Mouse (Mus musculus): ENCODE results near the gene Dbh. TPM values are rescaled to one million over a fixed set of nuclear protein-coding genes. Genes with fewer than 3 reads are reported as not detected.

Gene Dbh
- polyA plus RNA-seq, 1 experiment from 2014 or later = 0.88 TPM

- H3K36me3 ChIP-seq = no peaks in the 10 kb centered on the region
- no peaks in the 10 kb centered on the region for H3K9me3 ChIP-seq
- peaks cover 82% of the 10 kb centered on the region for H3K27me3 ChIP-seq (replicated peaks)
- WGBS = 63% methylated on average over 3 of the region's 3 CpGs
- no peak for ATAC-seq (ENCODE audit: extremely low read depth, insufficient number of reproducible peaks, low FRiP score, low TSS enrichment)
- no peak overlapping the region for H3K27ac ChIP-seq (replicated peaks)
- H3K4me3 ChIP-seq = no peak overlapping the region
- no peaks in the 10 kb centered on the region for H3K4me1 ChIP-seq
- no peak overlapping the region for H3K9ac ChIP-seq
- H3K4me2 ChIP-seq = no peak overlapping the region
These were observed 28.7 kb upstream of the Dbh start for GRCm38 (mm10) chr2:27136336-27136735.

GRCm38 (mm10) chr2:27136789-27137188 is 28.2 kb upstream of the Dbh start:
- WGBS = 70% methylated on average over 1 of the region's 1 CpGs
- H3K9me3 ChIP-seq = no peaks in the 10 kb centered on the region

GRCm38 (mm10) chr2:27138356-27138755 is 26.7 kb upstream of the Dbh start:
- Histone ChIP-seq H3K27me3 (replicated peaks) (peaks cover 90% of the 10 kb centered on the region), H3K4me2 (no peak overlapping the region), H3K27ac (replicated peaks) (no peak overlapping the region), H3K36me3 (no peaks in the 10 kb centered on the region), H3K9ac (no peak overlapping the region), H3K4me1 (peaks cover 9% of the 10 kb centered on the region), H3K4me3 (no peak overlapping the region), H3K9me3 (no peaks in the 10 kb centered on the region)
- ATAC-seq (ENCODE audit: extremely low read depth, insufficient number of reproducible peaks, low FRiP score, low TSS enrichment) = no peak
- 48% methylated on average over 4 of the region's 4 CpGs for WGBS

More at GRCm38 (mm10) chr2:27136789-27137188, 28.2 kb upstream of the Dbh start:
- Histone ChIP-seq H3K9ac (no peak overlapping the region), H3K36me3 (no peaks in the 10 kb centered on the region), H3K4me1 (peaks cover 2% of the 10 kb centered on the region), H3K27me3 (replicated peaks) (peaks cover 87% of the 10 kb centered on the region), H3K4me2 (no peak overlapping the region), H3K4me3 (no peak overlapping the region), H3K27ac (replicated peaks) (no peak overlapping the region)
- ATAC-seq (ENCODE audit: extremely low read depth, insufficient number of reproducible peaks, low FRiP score, low TSS enrichment) = no peak

DNA sequence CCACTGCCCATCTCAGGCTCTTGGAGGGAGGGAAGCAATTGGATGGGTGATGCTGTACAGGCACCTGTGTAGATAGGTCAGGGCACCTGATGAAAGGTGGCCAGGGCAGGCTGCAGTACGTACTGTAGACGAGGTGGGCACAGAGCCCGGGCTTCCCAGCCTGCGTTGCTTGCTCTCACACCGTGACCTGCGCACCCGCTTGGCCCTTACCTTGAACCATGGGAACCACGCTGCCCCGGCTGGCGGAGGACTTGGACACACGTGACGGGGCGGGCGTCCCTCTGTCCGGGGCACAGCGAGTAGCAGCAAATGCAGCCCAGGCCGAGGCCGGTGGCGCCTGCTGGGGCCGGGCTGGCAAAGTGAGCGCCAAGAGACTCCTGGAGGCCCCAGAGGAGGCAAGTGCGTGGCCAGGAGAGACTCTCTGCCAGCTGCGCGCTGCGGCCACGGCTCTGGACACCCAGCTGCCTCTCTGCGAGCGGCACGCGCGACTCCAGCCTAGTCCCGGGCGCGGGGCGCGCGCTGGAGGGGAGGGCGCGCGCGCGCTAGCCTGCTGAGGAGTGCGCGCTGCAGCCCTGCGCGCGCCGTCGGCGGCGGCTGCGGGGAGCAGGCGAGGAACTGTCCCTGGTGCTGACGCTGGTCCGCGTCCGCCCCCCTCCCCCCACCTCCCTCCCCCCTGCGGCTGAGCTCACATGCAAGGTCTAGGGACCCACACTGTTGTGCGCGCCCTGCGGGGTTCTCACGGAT is 22.9 kb upstream of the Dbh start, which contains the start of gene Fam163b:
Fam163b (minus strand) TSS at position 542 of the 744 bp plus-strand sequence.
- H3K27ac ChIP-seq (replicated peaks) = no peak within 1 kb of the TSS
- peaks cover 9% of the 10 kb centered on the region for H3K4me1 ChIP-seq
- peak; percentile 28; the same call in 1 of the 2 replicates for ATAC-seq (ENCODE audit: extremely low read depth, insufficient number of reproducible peaks, low FRiP score, low TSS enrichment)
- peak within 1 kb of the TSS; percentile 57 for H3K4me3 ChIP-seq
- H3K9ac ChIP-seq = peak within 1 kb of the TSS; percentile 73
- peak within 1 kb of the TSS; percentile 93 for H3K4me2 ChIP-seq
- H3K9me3 ChIP-seq = no peaks in the 10 kb centered on the region
- no peaks in the 10 kb centered on the region for H3K36me3 ChIP-seq
- peaks cover 95% of the 10 kb centered on the region for H3K27me3 ChIP-seq (replicated peaks)
- WGBS = under 1% methylated on average over 60 of the region's 62 CpGs

GRCm38 (mm10) chr2:27144957-27145356 is 20.1 kb upstream of the Dbh start:
- Histone ChIP-seq H3K27ac (replicated peaks) (no peak overlapping the region), H3K4me1 (peaks cover 17% of the 10 kb centered on the region), H3K4me2 (no peak overlapping the region), H3K9me3 (no peaks in the 10 kb centered on the region), H3K9ac (no peak overlapping the region), H3K27me3 (replicated peaks) (peaks cover 86% of the 10 kb centered on the region), H3K36me3 (no peaks in the 10 kb centered on the region), H3K4me3 (no peak overlapping the region)
- ATAC-seq (ENCODE audit: extremely low read depth, insufficient number of reproducible peaks, low FRiP score, low TSS enrichment) = no peak
- WGBS = 35% methylated on average over 2 of the region's 2 CpGs

GRCm38 (mm10) chr2:27146840-27147239 is 18.2 kb upstream of the Dbh start:
- Histone ChIP-seq H3K9ac (no peak overlapping the region), H3K4me3 (no peak overlapping the region), H3K36me3 (no peaks in the 10 kb centered on the region), H3K27ac (replicated peaks) (no peak overlapping the region), H3K4me2 (no peak overlapping the region), H3K4me1 (peaks cover 15% of the 10 kb centered on the region), H3K9me3 (no peaks in the 10 kb centered on the region), H3K27me3 (replicated peaks) (peaks cover 82% of the 10 kb centered on the region)
- no peak for ATAC-seq (ENCODE audit: extremely low read depth, insufficient number of reproducible peaks, low FRiP score, low TSS enrichment)
- 82% methylated on average over 6 of the region's 6 CpGs for WGBS

DNA sequence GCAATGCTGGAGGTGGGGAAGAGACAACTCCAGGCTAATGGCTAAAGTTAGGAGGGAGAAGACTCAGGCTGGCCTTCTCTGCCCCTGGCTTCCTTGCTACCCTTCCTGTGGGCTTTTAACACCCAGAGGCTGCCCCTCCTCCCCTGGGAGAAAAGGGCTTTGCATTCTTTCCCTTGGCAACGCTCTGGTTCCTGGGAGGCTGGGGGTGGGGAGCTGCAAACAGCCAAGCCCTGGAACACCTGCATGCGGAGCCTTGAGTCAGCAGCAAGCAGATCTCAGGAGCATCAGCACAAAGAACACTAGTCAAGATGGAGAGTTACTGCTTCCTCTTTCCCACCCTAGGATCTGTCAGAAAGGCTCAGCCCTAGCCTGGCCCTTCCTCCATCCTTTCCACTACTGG is 15.6 kb upstream of the Dbh start:
- Histone ChIP-seq H3K9ac (no peak overlapping the region), H3K27ac (replicated peaks) (no peak overlapping the region), H3K4me3 (no peak overlapping the region), H3K27me3 (replicated peaks) (peaks cover 71% of the 10 kb centered on the region), H3K4me2 (no peak overlapping the region), H3K9me3 (no peaks in the 10 kb centered on the region), H3K36me3 (no peaks in the 10 kb centered on the region), H3K4me1 (peaks cover 8% of the 10 kb centered on the region; the same call in 1 of the 2 replicates)
- 13% methylated on average over 2 of the region's 2 CpGs for WGBS
- no peak for ATAC-seq (ENCODE audit: extremely low read depth, insufficient number of reproducible peaks, low FRiP score, low TSS enrichment)

DNA sequence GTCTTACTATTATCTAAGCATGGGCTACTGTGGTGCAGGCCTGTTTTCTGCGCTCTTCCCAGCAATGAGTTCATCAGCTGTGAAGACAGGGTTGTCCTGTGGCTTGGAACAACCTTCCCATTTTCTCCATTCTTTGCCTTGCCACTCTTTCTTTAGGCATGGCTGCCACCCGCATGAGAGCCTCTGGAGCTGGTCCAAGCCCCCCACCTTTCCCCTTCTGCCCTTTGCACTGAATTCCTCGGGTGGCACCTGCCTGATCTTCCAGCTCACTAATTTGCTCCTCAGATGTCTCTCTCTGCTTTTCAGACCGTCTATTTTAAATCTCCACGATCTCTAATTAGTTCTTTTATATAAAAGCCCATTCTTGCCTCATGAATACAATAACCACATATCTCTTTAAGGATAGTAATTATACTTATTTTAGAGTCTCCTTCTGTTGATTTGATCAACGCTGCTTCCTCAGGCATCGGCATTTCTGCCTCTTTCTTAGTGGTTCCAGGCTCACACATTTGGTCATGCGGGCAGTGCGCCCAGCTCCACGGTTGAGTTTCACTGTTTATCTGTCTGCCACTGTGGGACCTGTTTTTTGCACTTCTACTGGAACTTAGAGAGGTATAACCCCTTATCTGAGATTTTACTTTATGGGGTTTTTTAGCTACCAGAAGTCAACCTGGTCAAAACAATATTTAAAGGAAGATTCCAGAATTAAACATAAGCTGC is 10.4 kb upstream of the Dbh start:
- no peak for ATAC-seq (ENCODE audit: extremely low read depth, insufficient number of reproducible peaks, low FRiP score, low TSS enrichment)

GRCm38 (mm10) chr2:27156596-27156995 is 8.4 kb upstream of the Dbh start:
- Histone ChIP-seq H3K4me2 (no peak overlapping the region), H3K9me3 (no peaks in the 10 kb centered on the region), H3K27ac (replicated peaks) (no peak overlapping the region), H3K36me3 (no peaks in the 10 kb centered on the region), H3K4me1 (no peaks in the 10 kb centered on the region), H3K9ac (no peak overlapping the region), H3K27me3 (replicated peaks) (peaks cover 18% of the 10 kb centered on the region), H3K4me3 (no peak overlapping the region)
- 70% methylated on average over 6 of the region's 6 CpGs for WGBS
- no peak for ATAC-seq (ENCODE audit: extremely low read depth, insufficient number of reproducible peaks, low FRiP score, low TSS enrichment)

More for the DNA sequence above, 10.4 kb upstream of the Dbh start:
- Histone ChIP-seq H3K27ac (replicated peaks) (no peak overlapping the region), H3K4me3 (no peak overlapping the region), H3K9ac (no peak overlapping the region), H3K36me3 (no peaks in the 10 kb centered on the region), H3K4me1 (peaks cover under 1% of the 10 kb centered on the region; the same call in 1 of the 2 replicates), H3K9me3 (no peaks in the 10 kb centered on the region), H3K4me2 (no peak overlapping the region), H3K27me3 (replicated peaks) (peaks cover 34% of the 10 kb centered on the region)
- WGBS = 78% methylated on average over 10 of the region's 10 CpGs

- no peak for ATAC-seq (ENCODE audit: extremely low read depth, insufficient number of reproducible peaks, low FRiP score, low TSS enrichment)
- H3K27me3 ChIP-seq (replicated peaks) = peaks cover 14% of the 10 kb centered on the region; the same call in 1 of the 2 replicates
- H3K4me2 ChIP-seq = no peak overlapping the region
- no peaks in the 10 kb centered on the region for H3K36me3 ChIP-seq
- no peak overlapping the region for H3K27ac ChIP-seq (replicated peaks)
- no peak overlapping the region for H3K4me3 ChIP-seq
- H3K9ac ChIP-seq = no peak overlapping the region
- WGBS = 84% methylated on average over 2 of the region's 2 CpGs
- H3K4me1 ChIP-seq = peaks cover 6% of the 10 kb centered on the region; the same call in 1 of the 2 replicates
- H3K9me3 ChIP-seq = no peaks in the 10 kb centered on the region
These were observed 3.5 kb upstream of the Dbh start for GRCm38 (mm10) chr2:27161526-27161925.

DNA sequence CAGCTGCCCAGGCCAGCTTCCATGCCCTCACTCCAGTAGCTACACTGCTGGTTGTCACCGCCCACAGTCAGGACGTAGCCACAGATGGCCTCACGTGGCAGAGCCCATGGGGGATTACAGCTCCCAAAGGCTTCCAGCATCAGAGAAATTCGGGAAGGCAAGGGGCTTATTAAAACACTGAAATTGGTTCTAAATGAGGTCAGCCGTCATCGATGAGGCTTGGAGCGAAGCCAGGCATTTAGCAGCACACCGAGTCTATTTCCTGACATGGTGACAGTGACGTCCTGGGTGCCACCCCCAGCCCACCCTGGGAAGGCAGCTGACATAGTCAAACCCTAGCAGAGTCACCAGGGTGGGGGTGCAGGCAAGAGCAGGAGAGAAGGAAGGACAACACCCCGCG is 2.4 kb upstream of the Dbh start:
- ATAC-seq (ENCODE audit: extremely low read depth, insufficient number of reproducible peaks, low FRiP score, low TSS enrichment) = no peak

More for the DNA sequence above, 2.4 kb upstream of the Dbh start:
- Histone ChIP-seq H3K27me3 (replicated peaks) (peaks cover 15% of the 10 kb centered on the region; the same call in 1 of the 2 replicates), H3K27ac (replicated peaks) (no peak overlapping the region), H3K36me3 (no peaks in the 10 kb centered on the region), H3K4me2 (no peak overlapping the region), H3K4me1 (peaks cover 17% of the 10 kb centered on the region), H3K9ac (no peak overlapping the region), H3K4me3 (no peak overlapping the region), H3K9me3 (no peaks in the 10 kb centered on the region)
- 43% methylated on average over 11 of the region's 11 CpGs for WGBS
